Mouse (Mus musculus) C2C12 (cell line): ENCODE results near the gene Wdfy3.

Experiments used
- CTCF ChIP-seq: IDR thresholded peaks from one replicate; pipeline ENCODE4 v1.5.1; 2011; ENCODE audit not compliant: control insufficient read depth, insufficient read depth, insufficient read length
- FOSL1 ChIP-seq: IDR thresholded peaks from one replicate; pipeline ENCODE4 v1.8.0; 2011; ENCODE audit warnings: mild to moderate bottlenecking, low read length; ENCODE audit not compliant: poor library complexity, insufficient read depth, severe bottlenecking
- MAX ChIP-seq: IDR thresholded peaks from one replicate; pipeline ENCODE4 v1.6.1; 2011; ENCODE audit warnings: mild to moderate bottlenecking, control low read depth
- MYOD1 ChIP-seq: IDR thresholded peaks from one replicate; pipeline ENCODE4 v1.6.1; 2011; ENCODE audit warnings: low read depth; ENCODE audit not compliant: control insufficient read depth, insufficient read length
- MYOG ChIP-seq: IDR thresholded peaks from one replicate; pipeline ENCODE4 v1.6.1; 2011; ENCODE audit not compliant: control insufficient read depth, insufficient read length; ENCODE audit errors: extremely low read depth
- USF1 ChIP-seq: IDR thresholded peaks from one replicate; pipeline ENCODE4 v1.6.1; 2011; ENCODE audit warnings: low read depth, mild to moderate bottlenecking, control low read depth, moderate library complexity

GRCm38 (mm10) chr5:101825111-101825911 is 244.4 kb downstream of the Wdfy3 start:
- TF ChIP-seq CTCF (no peak), USF1 (no peak), MAX (no peak), MYOD1 (no peak), FOSL1 (no peak), MYOG (no peak)
